Mouse (Mus musculus): Measurements from ENCODE around the gene Lhx8.

DNA sequence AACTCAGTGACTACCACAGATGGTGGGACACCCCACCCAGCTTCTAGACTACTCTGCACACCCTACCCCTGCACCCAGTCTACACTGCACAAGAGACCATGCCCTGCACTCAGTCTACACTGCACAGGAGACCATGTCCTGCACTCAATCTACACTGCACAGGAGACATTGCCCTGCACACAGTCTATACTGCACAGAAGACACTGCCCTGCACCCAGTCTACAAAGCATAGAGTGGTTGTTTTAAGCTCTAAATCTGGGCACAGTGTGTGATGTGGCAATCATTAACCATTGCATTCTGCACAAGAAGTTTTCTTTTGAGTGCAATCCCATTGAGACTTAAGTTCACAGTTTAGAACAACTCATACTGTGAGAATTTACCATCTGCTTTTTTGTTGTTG lies 42.2 kb upstream of the Lhx8 start:
- TF ChIP-seq CHD1 (IDR thresholded peaks at IDR 0.05; ENCODE audit: low read depth, low read length) (no peak), HCFC1 (IDR thresholded peaks at IDR 0.05; ENCODE audit: low read depth, low read length) (no peak), CTCF (IDR thresholded peaks at IDR 0.05 in 2 of 3, conservative IDR thresholded peaks at IDR 0.05 in 1 of 3; ENCODE audit: control insufficient read depth in 1 of 3, insufficient read depth in 1 of 3, low read depth in 2 of 3, low read length in 3 of 3, poor library complexity in 1 of 3, severe bottlenecking in 1 of 3) (no peak), UBTF (IDR thresholded peaks at IDR 0.05; ENCODE audit: borderline replicate concordance, insufficient read depth, low read depth, low read length) (no peak)
